Mouse (Mus musculus) ovary, postnatal 10 days (tissue): ENCODE measurements at regions not wholly inside any gene's neighbourhood (a gene's known extent, or its start where the extent isn't known, plus 50 kb on each side); places are given as distances from the start of the nearest gene placed in this dataset.

ENCODE experiments used
- DNase-seq: peaks from one replicate; pipeline ENCODE4 v3.0.0; 2022; ENCODE audit warnings: low spot score

DNA sequence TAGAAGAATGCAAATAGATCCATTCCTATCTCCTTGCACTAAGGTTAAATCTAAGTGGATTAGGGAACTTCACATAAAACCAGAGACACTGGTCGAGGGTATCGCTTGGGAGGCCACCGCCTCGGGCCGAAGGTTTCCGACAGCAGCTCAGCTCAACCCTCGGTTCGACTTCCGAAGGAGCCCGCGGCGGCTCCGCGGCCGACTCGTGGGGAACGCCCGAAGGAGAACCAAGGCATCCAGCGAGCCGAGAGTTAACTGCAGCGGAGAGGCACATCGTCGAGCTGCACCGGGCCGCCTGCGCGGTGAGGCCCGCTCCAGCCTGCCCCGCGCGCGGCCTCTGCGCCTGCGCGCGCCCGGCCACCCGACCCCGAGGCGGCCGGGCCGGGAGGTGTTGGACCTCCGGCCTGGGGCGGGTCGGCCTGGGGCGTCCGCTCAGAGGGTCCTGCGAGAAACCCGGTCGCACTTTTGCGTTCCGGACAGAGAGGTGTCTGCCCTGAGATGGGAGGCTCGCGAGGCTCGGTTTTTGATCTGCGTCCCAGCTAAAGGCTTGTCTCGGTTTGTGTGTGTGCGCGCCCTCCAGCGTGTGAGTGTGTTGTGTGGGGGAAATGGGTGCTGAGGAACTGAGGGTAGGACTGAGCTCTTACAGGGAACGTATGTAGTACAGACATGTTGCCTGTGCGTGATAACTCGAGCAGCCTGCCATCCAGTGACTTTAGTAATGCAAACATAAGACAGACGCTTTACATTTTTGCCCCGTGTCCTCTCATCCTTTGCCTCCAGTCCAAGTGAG, 50.9 kb upstream of the Vmn2r9 start:
- DNase-seq: peak; percentile 29
